Mouse (Mus musculus) adrenal gland, adult 2 months (tissue): ENCODE data around the gene Hoxa13. TPM values are rescaled to one million over a fixed set of nuclear protein-coding genes. Genes with fewer than 3 reads are reported as not detected.
A peak's percentile ranks its signal among the peaks of the same experiment; 100 is the strongest.

Experiments
- DNase-seq: peaks from one replicate; pipeline ENCODE4 v3.0.0; 2021
- polyA plus RNA-seq: library from polyadenylated mRNA; depleted of rRNA; stranded (reverse); fragments of >200 nt; gene quantifications from 2 replicates; pipeline ENCODE4 v1.2.3, GENCODE M21; 2012
- total RNA-seq, 2 experiments: library from RNA; stranded (reverse); gene quantifications; 2 replicates each; pipeline ENCODE4 v1.2.3; 2021

The Hoxa13 gene
- total and polyA plus RNA-seq, 3 experiments, result not detected

DNA sequence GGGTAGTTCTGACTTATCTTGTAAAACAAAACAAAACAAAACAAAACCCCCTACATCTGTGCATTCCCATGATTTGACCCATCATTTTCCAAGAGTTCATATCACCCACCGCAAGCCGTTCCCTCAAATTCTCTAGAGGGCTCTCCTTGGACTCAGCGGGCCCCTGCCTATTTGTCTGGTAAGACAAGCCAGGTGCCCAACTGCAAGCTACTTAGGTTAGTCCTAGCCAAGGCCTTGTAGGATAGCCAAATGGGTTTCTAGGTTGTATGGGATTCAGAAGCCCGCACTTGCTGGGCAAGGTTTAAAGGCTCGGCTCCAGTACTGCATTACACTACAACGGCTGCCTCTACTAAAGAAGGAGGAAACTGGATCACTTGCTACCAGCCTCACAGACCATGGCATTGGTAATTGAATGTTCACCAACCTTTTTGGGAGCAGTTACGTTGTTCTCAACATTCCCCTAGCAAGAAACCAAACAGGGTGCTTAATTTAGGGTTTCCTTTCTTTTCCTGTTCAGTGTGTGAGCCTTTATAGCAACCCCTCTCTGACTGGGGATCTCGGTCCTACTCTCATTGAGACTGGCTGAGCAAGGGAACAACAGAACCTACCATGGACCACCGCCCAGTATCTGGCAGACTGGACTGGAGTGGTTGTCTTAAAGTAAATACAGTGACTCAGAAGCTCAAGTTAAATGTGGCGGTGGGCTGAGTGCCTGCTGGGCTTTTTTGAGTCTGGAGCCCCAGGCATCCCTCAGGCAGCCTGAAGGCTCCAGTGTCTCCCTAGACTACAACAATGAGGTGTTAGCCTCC is 23.1 kb downstream of the Hoxa13 start:
- no peak for DNase-seq

DNA sequence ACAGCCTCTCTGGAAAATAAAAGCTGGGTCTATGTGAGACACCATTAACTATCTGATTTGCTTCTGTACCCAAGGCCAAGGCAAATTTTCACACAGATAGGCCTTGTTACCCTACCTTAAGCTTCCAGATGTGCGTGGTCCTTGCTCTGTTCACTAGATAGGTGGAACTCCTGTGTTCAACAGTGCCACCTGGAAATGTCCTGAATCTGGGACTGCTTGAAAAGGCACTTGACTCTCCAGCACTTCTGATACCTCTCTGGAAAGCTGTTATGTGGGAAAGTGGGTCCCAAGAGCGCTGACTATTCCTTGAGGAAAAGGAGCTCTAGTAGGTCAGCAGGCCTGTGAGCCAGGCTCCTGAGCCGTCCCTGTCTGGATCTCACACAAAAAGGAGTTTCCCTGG is 23.9 kb downstream of the Hoxa13 start:
- DNase-seq, result no peak

- no peak for DNase-seq
These were observed 24.8 kb downstream of the Hoxa13 start for GRCm38 (mm10) chr6:52235866-52236265.

DNA sequence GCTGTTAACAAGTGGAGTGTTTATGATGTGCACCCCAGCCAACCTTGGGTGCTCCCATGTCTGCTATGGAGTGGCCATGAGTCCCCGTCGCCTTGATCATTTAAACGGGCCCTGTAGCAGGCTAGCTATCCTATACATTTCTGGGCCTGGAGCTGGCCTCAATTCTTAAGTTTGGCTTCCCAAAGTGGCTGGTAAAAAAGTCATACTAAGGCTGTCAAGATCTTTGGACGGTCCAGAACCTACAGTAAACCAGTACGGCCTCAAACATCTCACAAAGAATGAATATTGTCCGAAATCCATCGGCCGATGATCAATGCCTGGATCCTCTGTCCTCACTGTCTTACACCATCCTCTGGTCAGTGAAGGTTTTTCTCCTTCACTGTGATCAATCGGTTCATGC is 25.4 kb downstream of the Hoxa13 start:
- no peak for DNase-seq

- DNase-seq, result no peak
These were observed 26.1 kb downstream of the Hoxa13 start for GRCm38 (mm10) chr6:52234428-52235140.

- no peak for DNase-seq
These were observed 26.9 kb downstream of the Hoxa13 start for GRCm38 (mm10) chr6:52233546-52234427.

GRCm38 (mm10) chr6:52232984-52233545 is 27.6 kb downstream of the Hoxa13 start:
- DNase-seq, result no peak

DNA sequence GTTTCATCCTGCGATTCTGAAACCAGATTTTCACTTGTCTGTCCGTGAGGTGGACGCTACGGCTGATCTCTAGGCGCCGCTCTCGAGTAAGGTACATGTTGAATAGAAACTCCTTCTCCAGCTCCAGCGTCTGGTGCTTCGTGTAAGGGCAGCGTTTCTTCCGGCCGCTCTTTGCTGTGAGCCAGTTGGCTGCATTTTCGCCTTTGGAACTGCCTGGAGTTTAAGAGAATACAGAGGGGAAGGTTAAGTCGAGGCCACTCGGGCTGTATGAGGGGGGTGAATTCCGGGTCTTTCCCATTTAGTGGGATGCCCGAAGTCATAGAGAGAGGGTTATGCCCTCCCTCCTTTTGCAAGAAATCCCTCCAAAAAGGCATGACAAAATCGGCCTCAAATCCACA is 28.1 kb downstream of the Hoxa13 start:
- no peak for DNase-seq

DNA sequence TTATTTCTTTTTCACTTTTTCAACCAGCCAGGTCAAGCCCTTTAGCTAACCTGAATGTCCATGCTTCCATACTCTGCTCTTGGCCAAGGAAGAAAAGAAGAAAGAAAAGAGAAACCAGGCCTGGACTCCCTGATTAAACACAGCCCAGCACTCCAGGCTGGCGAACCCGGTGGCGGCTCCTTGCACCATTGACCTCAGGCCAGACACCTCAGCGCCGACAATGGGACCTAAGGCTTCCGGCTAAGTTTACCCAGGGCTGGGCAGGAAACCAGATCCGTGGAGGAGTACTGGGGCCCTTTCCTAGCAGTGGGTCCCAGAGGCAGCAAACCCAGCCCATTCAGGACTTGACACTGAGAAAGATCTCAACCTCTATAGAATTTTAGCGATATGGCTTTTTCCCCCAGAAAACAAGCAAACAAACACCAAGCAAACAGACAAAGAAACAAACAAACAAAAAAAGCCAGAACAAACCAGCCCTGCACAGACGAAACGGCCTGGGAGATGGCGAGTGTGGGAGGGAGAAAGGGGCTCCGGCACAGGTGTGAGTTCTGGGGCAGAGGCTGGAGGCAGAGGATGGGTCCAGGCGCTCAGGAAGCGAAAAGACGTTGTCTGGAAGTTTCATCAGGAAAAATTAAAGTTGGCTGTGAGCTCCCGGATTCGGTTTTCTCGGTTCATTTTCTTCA is 28.7 kb downstream of the Hoxa13 start:
- no peak for DNase-seq

- DNase-seq, result no peak
These were observed 30.0 kb downstream of the Hoxa13 start, which contains the start of gene Hoxa9 for GRCm38 (mm10) chr6:52230516-52231165. TSS of gene Hoxa9 (minus strand) at chr6:52231089.

- DNase-seq, result no peak
These were observed 30.9 kb downstream of the Hoxa13 start for GRCm38 (mm10) chr6:52229558-52230416.

GRCm38 (mm10) chr6:52228475-52229465 is 31.9 kb downstream of the Hoxa13 start:
- no peak for DNase-seq

GRCm38 (mm10) chr6:52227470-52228222 is 33.0 kb downstream of the Hoxa13 start:
- DNase-seq, result no peak

DNA sequence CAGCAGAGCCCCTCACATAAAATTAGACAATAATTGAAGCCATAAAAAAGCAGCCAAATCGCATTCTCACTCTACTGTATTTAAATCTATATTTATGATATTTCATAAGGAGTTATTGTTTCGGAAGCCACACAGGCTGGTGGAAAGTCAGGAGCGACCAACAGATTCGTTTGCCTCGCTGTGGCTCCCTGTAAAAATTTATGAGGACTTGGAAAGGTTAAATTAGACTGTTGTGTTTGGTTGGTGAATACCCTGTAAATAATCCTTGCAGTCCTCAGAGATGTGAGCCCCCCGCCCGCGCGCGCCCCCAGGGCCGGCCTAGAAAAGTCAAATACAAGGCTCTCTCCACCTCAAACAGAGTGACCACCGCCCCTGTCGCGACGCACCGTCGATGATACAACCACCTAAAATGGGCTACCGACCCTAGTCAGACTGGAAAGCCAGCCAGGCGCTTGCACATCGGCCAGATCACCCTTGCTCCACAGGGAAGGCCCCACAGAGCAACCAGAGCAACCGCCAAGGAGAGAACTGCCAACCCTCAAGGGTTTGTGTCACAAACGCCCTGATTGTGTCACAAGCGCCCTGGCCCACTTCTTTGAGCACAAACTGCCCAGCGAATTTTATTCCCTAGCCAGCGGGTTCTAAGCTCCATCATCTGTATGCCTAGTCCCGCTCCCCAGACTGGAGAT is 34.0 kb downstream of the Hoxa13 start:
- no peak for DNase-seq

DNA sequence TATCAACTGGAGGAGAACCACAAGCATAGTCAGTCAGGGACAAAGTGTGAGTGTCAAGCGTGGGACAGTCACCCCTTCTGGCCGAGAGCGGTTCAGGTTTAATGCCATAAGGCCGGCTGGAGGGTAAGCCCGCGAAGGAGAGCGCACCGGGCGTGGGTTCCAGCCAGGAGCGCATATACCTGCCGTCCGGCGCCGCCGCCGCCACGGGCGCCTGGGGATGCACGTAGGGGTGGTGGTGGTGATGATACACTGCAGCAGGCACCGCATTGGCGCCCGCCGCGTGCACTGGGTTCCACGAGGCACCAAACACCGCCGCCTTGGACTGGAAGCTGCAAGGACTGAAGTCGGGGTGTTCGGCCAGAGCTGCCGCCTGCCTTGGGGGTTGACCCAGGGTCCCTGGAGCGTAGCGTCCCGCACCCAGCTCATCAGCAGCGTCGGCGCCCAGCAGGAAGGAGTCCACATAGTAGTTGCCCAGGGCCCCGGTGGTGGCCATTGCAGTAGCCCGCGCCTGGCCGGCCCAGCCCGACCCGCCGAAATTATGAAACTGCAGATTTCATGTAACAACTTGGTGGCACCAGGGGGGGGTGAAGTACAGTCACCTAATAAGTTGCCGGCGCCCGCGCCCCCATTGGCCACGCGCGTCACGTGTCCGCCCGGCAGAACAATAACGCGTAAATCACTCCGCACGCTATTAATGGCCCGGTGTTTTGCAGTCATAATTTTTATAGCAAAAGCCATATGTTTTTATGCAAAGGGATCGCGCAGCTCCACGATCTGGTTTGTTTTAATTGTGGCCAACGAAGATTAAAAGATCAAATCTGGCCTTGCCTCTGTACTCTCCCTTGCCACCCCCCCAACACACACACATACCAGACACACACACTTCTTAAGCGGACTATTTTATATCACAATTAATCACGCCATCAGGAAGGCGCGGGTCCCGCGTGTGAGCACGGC is 34.8 kb downstream of the Hoxa13 start:
- peak; percentile 62 for DNase-seq
